27 mouse cellular contexts compared by ENCODE assay signal in genomic region chr16:85743022-85743421, GRCm38 (mm10). TPM values are rescaled to one million over a fixed set of nuclear protein-coding genes. Genes with fewer than 3 reads are reported as not detected.
"Had no signal": no experiment of that assay in that cellular context is flagged by ENCODE, and none has a peak within 500 bp of the region (broad histone marks: within the 10 kb centered on the region; RNA-seq: fewer than 3 reads in every experiment).

No protein-coding gene starts in this region.

- H3K36me3 ChIP-seq: embryonic facial prominence, embryonic 10.5 days; embryonic facial prominence, embryonic 12.5 days; embryonic facial prominence, embryonic 13.5 days; embryonic facial prominence, embryonic 15.5 days; forebrain, embryonic 10.5 days; forebrain, embryonic 12.5 days; forebrain, embryonic 15.5 days had no signal

- H3K27ac ChIP-seq: embryonic facial prominence, embryonic 10.5 days; embryonic facial prominence, embryonic 12.5 days; embryonic facial prominence, embryonic 13.5 days; embryonic facial prominence, embryonic 15.5 days; forebrain, embryonic 10.5 days; forebrain, embryonic 12.5 days; forebrain, embryonic 13.5 days; forebrain, embryonic 15.5 days; gastrocnemius, adult 2 months; heart, adult 2 months had no signal

- H3K9ac ChIP-seq: embryonic facial prominence, embryonic 12.5 days; embryonic facial prominence, embryonic 13.5 days; embryonic facial prominence, embryonic 15.5 days; forebrain, embryonic 12.5 days; forebrain, embryonic 13.5 days; forebrain, embryonic 15.5 days; forebrain, postnatal 0 days had no signal

- DNase-seq: cerebellum, adult 9-10 months; cerebellum, adult 9-11 months; cerebellum, postnatal 10 days; cerebellum, postnatal 14 days; cerebellum, postnatal 25 days; cerebellum, postnatal 36 days; embryo, embryonic 11 days; forebrain, postnatal 0 days; gastrocnemius, adult 2 months; gastrocnemius, postnatal 10 days; gastrocnemius, postnatal 14 days; gastrocnemius, postnatal 25 days; gastrocnemius, postnatal 36 days; heart, adult 11 months; heart, adult 18-20 months; heart, adult 2 months had no signal

- ATAC-seq: forebrain, embryonic 13.5 days; forebrain, embryonic 14.5 days; forebrain, embryonic 15.5 days; forebrain, embryonic 16.5 days; forebrain, postnatal 0 days had no signal

- H3K4me2 ChIP-seq: embryonic facial prominence, embryonic 12.5 days; embryonic facial prominence, embryonic 13.5 days; embryonic facial prominence, embryonic 15.5 days; forebrain, embryonic 12.5 days; forebrain, embryonic 13.5 days; forebrain, embryonic 15.5 days had no signal

- H3K9me3 ChIP-seq: embryonic facial prominence, embryonic 10.5 days; embryonic facial prominence, embryonic 12.5 days; embryonic facial prominence, embryonic 13.5 days; embryonic facial prominence, embryonic 15.5 days; forebrain, embryonic 10.5 days; forebrain, embryonic 12.5 days; forebrain, embryonic 13.5 days; forebrain, embryonic 15.5 days had no signal

- H3K4me1 ChIP-seq: embryonic facial prominence, embryonic 10.5 days; embryonic facial prominence, embryonic 12.5 days; embryonic facial prominence, embryonic 15.5 days; forebrain, embryonic 10.5 days; forebrain, embryonic 12.5 days had no signal

- H3K27me3 ChIP-seq: embryonic facial prominence, embryonic 12.5 days; embryonic facial prominence, embryonic 13.5 days; embryonic facial prominence, embryonic 15.5 days; forebrain, embryonic 12.5 days; forebrain, embryonic 13.5 days; forebrain, embryonic 15.5 days had no signal

- H3K4me3 ChIP-seq: embryonic facial prominence, embryonic 10.5 days; embryonic facial prominence, embryonic 12.5 days; embryonic facial prominence, embryonic 13.5 days; embryonic facial prominence, embryonic 15.5 days; erythroblast, embryonic 14.5 days; forebrain, embryonic 10.5 days; forebrain, embryonic 12.5 days; forebrain, embryonic 13.5 days; forebrain, embryonic 15.5 days; gastrocnemius, adult 2 months; heart, adult 2 months had no signal

RNA-seq across cellular contexts. Expression of gene Adamts1, which starts 59.9 kb away (rescaled TPM):
- polyA plus RNA-seq: erythroblast, embryonic 14.5 days had no signal
